Mouse (Mus musculus): ENCODE results near the gene Gm21876. TPM values are rescaled to one million over a fixed set of nuclear protein-coding genes. Genes with fewer than 3 reads are reported as not detected.

Gene Gm21876
- total RNA-seq (2015): not detected in 2 replicates
- not detected in 2 replicates for total RNA-seq (2017)

- no peak for ATAC-seq (ENCODE audit: poor library complexity, severe bottlenecking)
These were observed at the start of gene Gm21876 for GRCm38 (mm10) chrX:21175553-21175952. Gene Gm21876, minus strand, starts transcription at chrX:21175653.

GRCm38 (mm10) chrX:21220422-21220821 is 45.0 kb upstream of the Gm21876 start:
- no peak for ATAC-seq (ENCODE audit: poor library complexity, severe bottlenecking)

GRCm38 (mm10) chrX:21146675-21147074 is 28.8 kb downstream of the Gm21876 start:
- ATAC-seq (ENCODE audit: poor library complexity, severe bottlenecking): peak; percentile 71

Other genes with a start within 250 kb of the Gm21876 start
- 150 and 157 TPM in 2 replicates for gene Cfp, start 244.1 kb downstream of the Gm21876 start, total RNA-seq (2015)
- gene Cfp, start 244.1 kb downstream of the Gm21876 start, total RNA-seq (2017): 116 and 120 TPM in 2 replicates
- 7.7 and 8.6 TPM in 2 replicates for gene Elk1, start 225.0 kb downstream of the Gm21876 start, total RNA-seq (2015)
- 3.3 and 4.9 TPM in 2 replicates for gene Elk1, start 225.0 kb downstream of the Gm21876 start, total RNA-seq (2017)
- 26.0 and 43.6 TPM in 2 replicates for gene Uxt, start 213.6 kb downstream of the Gm21876 start, total RNA-seq (2015)
- 15.9 and 19.4 TPM in 2 replicates for gene Uxt, start 213.6 kb downstream of the Gm21876 start, total RNA-seq (2017)
- gene Zfp182, start 113.3 kb downstream of the Gm21876 start, total RNA-seq (2015): 14.3 and 14.4 TPM in 2 replicates
- 11.8 and 15.9 TPM in 2 replicates for gene Zfp182, start 113.3 kb downstream of the Gm21876 start, total RNA-seq (2017)
- gene Spaca5, start 107.2 kb downstream of the Gm21876 start, total RNA-seq (2015): not detected in 2 replicates
- gene Spaca5, start 107.2 kb downstream of the Gm21876 start, total RNA-seq (2017): not detected in 2 replicates
- 0.07 and 0.45 TPM in 2 replicates for gene Zfp300, start 86.1 kb downstream of the Gm21876 start, total RNA-seq (2015)
- gene Zfp300, start 86.1 kb downstream of the Gm21876 start, total RNA-seq (2017): 0.40 and 1.3 TPM in 2 replicates
- gene Ssxa1, start 59.8 kb downstream of the Gm21876 start, total RNA-seq (2015): not detected in 2 replicates
- not detected in 2 replicates for gene Ssxa1, start 59.8 kb downstream of the Gm21876 start, total RNA-seq (2017)